Mouse (Mus musculus) testis, adult 2 months (tissue): ENCODE results near the gene Acrbp.

Experiments
- CTCF ChIP-seq: fragments of 200-500 bp; IDR thresholded peaks from 2 replicates; pipeline ENCODE4 v1.5.1; 2012; ENCODE audit warnings: low read depth, mild to moderate bottlenecking, inconsistent platforms, low read length, moderate library complexity; ENCODE audit not compliant: control insufficient read depth, insufficient read depth, insufficient replicate concordance
- POLR2A ChIP-seq: fragments of 200-500 bp; IDR thresholded peaks from 2 replicates; pipeline ENCODE4 v1.6.1; 2012; ENCODE audit warnings: low read depth, mild to moderate bottlenecking, inconsistent platforms, low read length, moderate library complexity; ENCODE audit not compliant: control insufficient read depth

- TF ChIP-seq CTCF (no peak; the same call in 1 of the 2 replicates), POLR2A (peak; percentile 69)
Measured at GRCm38 (mm10) chr6:125008586-125009128, 40.8 kb upstream of the Acrbp start.
